Mouse (Mus musculus) MEL-GATA-1-ER (cell line): Measurements from ENCODE around the gene Gxylt2.

Experiments
- DNase-seq: peaks from one replicate; pipeline ENCODE4 v3.0.0-alpha.2; 2012; ENCODE audit warnings: low read depth; ENCODE audit errors: extremely low read depth

Gene Gxylt2

DNA sequence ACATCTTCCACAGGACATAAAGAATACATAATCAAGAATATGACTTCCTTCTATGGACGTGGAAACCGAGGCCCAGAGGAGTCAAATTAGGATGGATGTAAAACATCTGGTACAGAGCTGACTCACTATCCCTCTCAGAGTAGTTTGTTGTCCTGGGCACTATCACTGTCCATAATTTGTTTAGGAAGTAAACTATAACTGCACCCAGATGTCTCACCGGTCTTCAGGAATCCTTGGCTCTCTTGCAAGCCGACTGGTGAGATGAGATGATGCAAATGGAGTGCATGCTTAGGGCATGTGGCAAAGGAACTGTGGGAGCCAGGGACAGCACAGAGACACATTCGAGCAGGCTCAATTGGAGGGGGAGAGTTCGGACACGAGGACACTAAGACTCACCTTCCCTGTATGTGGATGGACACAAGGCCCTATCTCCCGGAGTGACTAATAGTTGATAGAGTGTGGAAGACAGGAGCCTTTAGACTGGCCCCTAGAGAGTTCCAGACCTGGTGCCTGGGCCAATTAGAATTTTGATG is 10.8 kb downstream of the Gxylt2 start:
- no peak for DNase-seq

DNA sequence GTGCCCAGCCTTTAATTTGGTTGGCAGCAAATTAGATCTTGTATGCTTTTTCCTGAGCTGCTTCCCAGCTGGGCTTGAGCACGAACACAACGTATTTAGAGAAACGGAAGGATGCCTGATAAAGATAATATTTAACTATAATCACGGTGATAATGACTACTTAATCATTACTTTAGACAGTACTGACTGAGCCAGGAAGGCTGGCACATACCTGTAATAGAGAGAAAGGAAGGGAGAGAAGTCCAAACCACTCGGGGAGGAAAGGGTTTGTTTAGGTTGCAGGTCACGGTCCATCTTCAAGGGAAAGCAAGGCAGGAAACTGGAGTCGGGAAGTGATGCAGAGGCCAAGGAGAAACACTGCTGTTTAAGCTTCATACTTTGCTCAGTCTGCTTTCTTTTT is 11.6 kb downstream of the Gxylt2 start:
- no peak for DNase-seq

GRCm38 (mm10) chr6:100716817-100717216 is 12.3 kb downstream of the Gxylt2 start:
- DNase-seq, result no peak

GRCm38 (mm10) chr6:100720098-100720501 is 15.6 kb downstream of the Gxylt2 start:
- no peak for DNase-seq

GRCm38 (mm10) chr6:100720882-100721721 is 16.6 kb downstream of the Gxylt2 start:
- DNase-seq, result no peak

DNA sequence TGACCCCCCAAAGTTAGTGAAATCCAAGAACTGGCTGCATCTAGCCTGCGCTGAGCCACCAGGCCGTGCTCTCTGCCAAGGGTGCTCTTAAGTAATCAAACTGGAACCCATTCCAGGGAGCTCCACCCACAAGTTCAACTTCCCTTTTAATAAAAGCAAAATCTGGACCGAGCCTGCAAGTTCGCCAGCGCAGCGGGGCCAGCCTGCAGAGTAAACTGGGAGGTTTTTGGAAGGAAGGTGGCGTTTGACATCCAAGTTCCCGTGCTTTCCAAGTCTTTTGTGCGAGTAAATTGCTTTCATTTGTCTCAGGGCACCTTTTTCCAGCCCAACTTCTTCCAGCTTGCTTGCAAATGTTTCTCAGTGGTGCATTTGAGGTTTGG is 27.5 kb downstream of the Gxylt2 start:
- DNase-seq, result no peak

DNA sequence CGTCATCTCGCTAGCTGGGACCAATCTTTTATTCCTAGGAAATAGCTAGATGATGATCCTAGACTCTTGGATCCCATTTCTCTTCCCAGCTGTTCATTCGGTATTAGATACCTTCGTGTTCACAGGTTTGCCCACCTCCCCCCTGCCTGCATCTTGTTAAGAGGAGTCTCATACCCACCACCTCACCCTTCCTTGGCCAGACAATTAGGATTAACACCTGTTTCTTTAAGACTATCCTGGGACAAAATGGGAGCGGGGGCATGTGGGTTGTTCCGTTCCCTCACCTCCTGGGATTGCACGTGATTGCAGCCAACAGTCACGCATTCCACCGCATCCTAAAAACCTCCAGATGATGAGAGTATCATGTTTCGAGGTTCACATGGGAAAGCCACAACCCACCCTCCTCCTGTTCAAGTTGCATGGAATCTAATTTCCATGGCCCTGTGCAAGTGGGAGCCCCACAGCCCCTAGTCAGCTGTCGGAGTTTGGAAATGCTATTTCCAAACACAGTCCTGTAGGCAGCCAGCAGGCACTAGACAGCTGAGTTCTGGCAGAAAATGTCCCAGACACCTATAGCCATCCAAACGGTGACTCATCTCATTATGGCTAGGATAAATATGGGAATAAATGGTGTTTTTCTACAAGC is 28.0 kb downstream of the Gxylt2 start:
- DNase-seq, result no peak

GRCm38 (mm10) chr6:100733218-100733617 is 28.7 kb downstream of the Gxylt2 start:
- DNase-seq, result no peak

DNA sequence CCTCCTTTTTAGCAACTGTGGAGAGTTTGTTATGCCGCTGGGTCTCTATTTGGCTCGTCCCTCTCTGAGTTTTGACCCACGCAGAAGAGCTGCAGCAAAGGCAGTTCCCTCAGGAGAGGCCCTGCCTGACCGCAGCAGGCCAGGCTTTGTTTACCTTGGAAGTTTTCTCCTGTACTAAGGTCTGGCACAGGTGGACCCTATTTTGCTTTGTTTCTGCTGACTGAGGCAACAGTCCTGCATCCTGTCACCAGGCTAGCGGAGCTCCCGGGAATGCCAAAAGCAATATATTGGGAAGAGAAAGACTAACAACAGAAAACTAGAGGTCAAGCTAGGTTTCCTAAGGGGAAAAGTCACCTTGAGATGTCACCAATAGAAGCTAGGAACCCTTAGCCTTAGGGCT is 29.8 kb downstream of the Gxylt2 start:
- DNase-seq, result no peak

DNA sequence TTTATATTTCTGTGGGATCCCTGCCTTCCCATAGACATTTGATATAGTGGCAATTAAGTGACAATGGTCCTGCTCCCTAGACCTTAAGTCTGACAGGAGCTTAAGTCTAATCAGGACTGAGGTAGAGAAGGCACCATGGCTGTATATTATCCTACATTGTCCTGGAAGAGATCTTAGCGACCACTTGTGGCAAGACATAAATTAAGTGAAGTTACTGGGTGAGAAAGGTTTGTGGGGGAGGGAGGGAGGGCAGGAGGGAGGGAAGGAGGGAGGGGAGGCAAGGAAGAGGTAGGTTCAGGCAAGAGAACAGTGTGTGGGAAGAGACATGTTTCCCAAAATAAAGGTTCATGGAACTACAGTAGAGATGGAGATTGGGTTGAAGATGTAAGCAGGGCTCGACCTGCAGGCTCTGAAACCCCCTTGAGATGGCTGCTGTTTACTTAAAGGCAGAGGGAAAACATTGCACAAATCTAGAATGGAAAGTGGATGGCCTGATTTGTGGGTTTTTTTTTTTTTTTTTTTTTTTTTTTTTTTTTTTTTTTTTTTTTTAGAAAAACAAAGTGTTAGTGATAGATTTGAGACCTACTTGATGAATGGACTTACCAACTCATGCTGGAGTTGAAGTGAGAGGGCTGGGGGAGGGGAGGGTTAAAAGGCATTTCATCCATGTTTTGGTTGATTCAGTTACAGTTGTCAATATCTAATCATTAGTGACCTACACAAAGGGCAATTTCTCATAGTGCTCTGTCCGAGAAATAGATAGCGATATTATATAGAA is 54.1 kb downstream of the Gxylt2 start:
- no peak for DNase-seq

- no peak for DNase-seq
These were observed 63.2 kb downstream of the Gxylt2 start for GRCm38 (mm10) chr6:100767756-100768155.

GRCm38 (mm10) chr6:100775923-100776505 is 71.5 kb downstream of the Gxylt2 start:
- no peak for DNase-seq

GRCm38 (mm10) chr6:100778595-100778994 is 74.1 kb downstream of the Gxylt2 start:
- no peak for DNase-seq

DNA sequence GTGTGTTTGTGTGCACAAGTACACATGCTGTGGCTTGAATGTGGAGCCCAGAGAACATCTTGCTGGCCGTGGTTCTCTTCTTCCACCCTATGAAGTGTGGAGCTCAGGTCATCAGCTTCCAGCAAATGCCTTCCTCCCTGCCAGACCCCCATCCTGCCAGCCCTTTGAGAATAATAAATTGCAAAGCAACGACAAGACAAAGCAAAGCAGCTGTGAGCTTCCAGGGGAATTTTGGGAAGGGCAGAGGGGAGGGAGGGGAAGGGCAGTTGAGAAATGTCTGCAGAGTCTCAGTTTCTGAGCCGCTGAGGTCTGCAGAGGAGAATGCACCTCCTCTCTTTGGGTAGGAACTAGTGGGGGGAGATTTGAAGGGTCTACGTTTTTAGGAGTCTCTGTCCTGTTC is 75.9 kb downstream of the Gxylt2 start:
- DNase-seq, result no peak

- no peak for DNase-seq
These were observed 77.1 kb downstream of the Gxylt2 start for GRCm38 (mm10) chr6:100781644-100782043.

- DNase-seq, result no peak
These were observed 83.2 kb downstream of the Gxylt2 start for GRCm38 (mm10) chr6:100787726-100788125.

DNA sequence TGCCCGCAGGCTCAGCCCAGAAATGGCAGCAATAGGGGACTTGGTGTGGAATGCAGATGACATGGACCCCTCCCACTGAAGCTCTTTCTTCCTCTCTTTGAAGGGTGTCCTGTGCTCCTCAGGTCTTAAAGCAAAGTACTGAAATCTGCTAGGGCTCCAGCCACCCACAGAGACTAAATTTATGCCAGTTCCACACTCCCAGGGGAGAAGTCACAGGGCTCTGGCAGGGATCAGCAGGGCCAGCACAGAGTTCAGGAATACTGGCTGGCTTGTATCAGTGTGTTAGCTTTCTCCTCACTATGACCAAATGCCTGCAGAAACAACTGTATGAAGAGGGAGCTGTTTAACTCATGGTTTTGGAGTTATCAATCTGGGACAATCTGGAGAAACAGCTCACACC is 84.6 kb downstream of the Gxylt2 start:
- no peak for DNase-seq

- no peak for DNase-seq
These were observed 87.6 kb downstream of the Gxylt2 start for GRCm38 (mm10) chr6:100792055-100792659.

DNA sequence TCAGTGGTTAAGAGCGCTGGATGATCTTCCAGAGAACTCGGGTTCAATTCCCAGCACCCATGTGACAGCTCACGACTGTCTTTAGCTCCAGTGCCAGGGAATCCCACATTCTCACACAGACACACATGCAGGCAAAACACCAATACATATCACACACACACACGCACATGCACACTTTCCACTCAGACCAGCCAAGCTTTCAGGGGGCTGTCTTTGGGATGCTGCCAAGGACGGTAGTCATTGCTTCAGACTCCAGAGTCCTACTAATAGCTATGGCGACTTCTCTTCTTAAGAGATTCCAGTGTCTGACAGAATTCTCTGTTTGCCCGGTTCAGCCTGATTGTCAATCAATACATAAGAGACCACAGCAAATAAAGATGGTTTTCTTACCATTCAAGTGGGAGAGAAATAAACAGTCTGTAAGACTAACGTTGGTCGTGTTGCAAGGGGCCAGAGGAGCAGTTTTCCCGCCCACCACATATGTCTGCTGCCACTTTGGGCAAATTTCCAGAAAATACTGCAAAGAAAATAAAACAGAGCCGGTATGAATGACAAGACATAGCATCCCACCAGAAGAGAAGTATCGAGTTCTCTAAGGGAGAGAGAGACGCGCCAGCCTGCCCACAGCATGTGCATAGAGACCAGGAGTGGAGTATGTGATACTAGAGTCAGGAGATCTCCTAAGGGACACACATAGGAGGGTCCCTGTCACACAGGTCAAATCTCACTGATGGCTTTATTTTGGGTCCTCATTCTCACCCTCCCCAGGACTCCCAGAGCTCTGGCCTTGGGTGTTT is 88.6 kb downstream of the Gxylt2 start:
- no peak for DNase-seq

GRCm38 (mm10) chr6:100795797-100796196 is 91.3 kb downstream of the Gxylt2 start:
- no peak for DNase-seq
